Mouse (Mus musculus) T-helper 2 cell (primary cell): ENCODE measurements around the gene Tsen54.

Experiments
- in situ Hi-C: fragments of 300-600 bp; cut with MboI, MseI; formaldehyde crosslinking; loops from one replicate; pipeline ENCODE4 v1.15.1; 2025; ENCODE audit warnings: high pct_unique_total_duplicates

Tsen54 gene

GRCm38 (mm10) chr11:115814605-115815450 lies at the start of gene Tsen54:
Gene Tsen54 (plus strand): TSS chr11:115814724.
- in situ Hi-C loops = loop anchor here (5.0 kb wide), 1 partner anchor 93 kb away; no protein-coding TSS in a partner anchor

- in situ Hi-C loops = no loop called here
Observed at GRCm38 (mm10) chr11:115765103-115765606, 49.4 kb upstream of the Tsen54 start, which contains the start of gene Tmem94. Gene Tmem94 (plus strand): TSS chr11:115765433.

- in situ Hi-C loops = no loop called here
Observed at GRCm38 (mm10) chr11:115765607-115766141, 48.9 kb upstream of the Tsen54 start.

GRCm38 (mm10) chr11:115766356-115766943 lies 48.1 kb upstream of the Tsen54 start:
- in situ Hi-C loops = no loop called here

- in situ Hi-C loops = no loop called here
Observed at GRCm38 (mm10) chr11:115766981-115767380, 47.5 kb upstream of the Tsen54 start.

GRCm38 (mm10) chr11:115768896-115769295 lies 45.6 kb upstream of the Tsen54 start:
- in situ Hi-C loops = no loop called here

GRCm38 (mm10) chr11:115774653-115775052 lies 39.9 kb upstream of the Tsen54 start:
- in situ Hi-C loops = loop anchor here (5.0 kb wide), 1 partner anchor 37 kb away; no protein-coding TSS in a partner anchor

- in situ Hi-C loops = no loop called here
Observed at GRCm38 (mm10) chr11:115775821-115776665, 38.5 kb upstream of the Tsen54 start.

- in situ Hi-C loops = no loop called here
Observed at GRCm38 (mm10) chr11:115776954-115777353, 37.6 kb upstream of the Tsen54 start.

- in situ Hi-C loops = no loop called here
Observed at GRCm38 (mm10) chr11:115777487-115778335, 36.8 kb upstream of the Tsen54 start.

GRCm38 (mm10) chr11:115779038-115779571 lies 35.4 kb upstream of the Tsen54 start:
- in situ Hi-C loops = no loop called here

GRCm38 (mm10) chr11:115780141-115781070 lies 34.1 kb upstream of the Tsen54 start:
- in situ Hi-C loops = no loop called here

GRCm38 (mm10) chr11:115786473-115786872 lies 28.1 kb upstream of the Tsen54 start:
- in situ Hi-C loops = no loop called here

- in situ Hi-C loops = no loop called here
Observed at GRCm38 (mm10) chr11:115789787-115790186, 24.7 kb upstream of the Tsen54 start.

GRCm38 (mm10) chr11:115791919-115792318 lies 22.6 kb upstream of the Tsen54 start:
- in situ Hi-C loops = no loop called here

- in situ Hi-C loops = no loop called here
Observed at GRCm38 (mm10) chr11:115792353-115792752, 22.2 kb upstream of the Tsen54 start.

- in situ Hi-C loops = no loop called here
Observed at GRCm38 (mm10) chr11:115796898-115797297, 17.6 kb upstream of the Tsen54 start.

GRCm38 (mm10) chr11:115797665-115798064 lies 16.9 kb upstream of the Tsen54 start:
- in situ Hi-C loops = no loop called here

- in situ Hi-C loops = no loop called here
Observed at GRCm38 (mm10) chr11:115800981-115801380, 13.5 kb upstream of the Tsen54 start.
